22 mouse cellular contexts compared by ENCODE assay signal in genomic region chr6:31274236-31274635, GRCm38 (mm10).
DNase-seq lines count a peak whose midpoint lies in the region; TF ChIP-seq lines count a peak whose summit lies in the region.
"Had no signal": no experiment of that assay in that cellular context is flagged by ENCODE, and none has a peak within 500 bp of the region (broad histone marks: within the 10 kb centered on the region; RNA-seq: fewer than 3 reads in every experiment).

No protein-coding gene starts in this region.

- no peak overlapping the region for H3K27ac ChIP-seq in kidney, adult 2 months (ENCODE audit: insufficient read depth, low read depth, low read length)
- no peak overlapping the region for H3K27ac ChIP-seq in ES-E14 (ENCODE audit: insufficient read depth, low read depth, low read length, poor library complexity, severe bottlenecking)
- H3K27ac ChIP-seq: embryonic facial prominence, embryonic 12.5 days; hindbrain, embryonic 15.5 days; limb, embryonic 15.5 days; liver, embryonic 15.5 days had no signal

- no peaks in the 10 kb centered on the region for H3K27me3 ChIP-seq in kidney, adult 2 months (replicated peaks; ENCODE audit: control insufficient read depth, insufficient read depth, low read length)
- H3K27me3 ChIP-seq: embryonic facial prominence, embryonic 12.5 days; hindbrain, embryonic 15.5 days; limb, embryonic 15.5 days; Patski had no signal

- H3K9me3 ChIP-seq in ES-E14 (ENCODE audit: control insufficient read depth, insufficient read depth, low read depth, low read length): no peaks in the 10 kb centered on the region
- H3K9me3 ChIP-seq: embryonic facial prominence, embryonic 12.5 days; hindbrain, embryonic 15.5 days; limb, embryonic 15.5 days; liver, embryonic 15.5 days had no signal

- WGBS in kidney, adult 2 months: 36% methylated on average over 11 of the region's 11 CpGs

- TF ChIP-seq POLR2A in kidney, adult 2 months (IDR thresholded peaks at IDR 0.05; ENCODE audit: low read depth, low read length): no peak

- H3K4me3 ChIP-seq in kidney, adult 2 months (ENCODE audit: insufficient read depth, low read depth, low read length): no peak overlapping the region
- no peak overlapping the region for H3K4me3 ChIP-seq in ES-E14 (ENCODE audit: insufficient read depth in 1 of 2, low read depth in 1 of 2, low read length in 2 of 2, poor library complexity in 1 of 2, severe bottlenecking in 1 of 2)
- H3K4me3 ChIP-seq: embryonic facial prominence, embryonic 12.5 days; erythroblast, embryonic 14.5 days; hindbrain, embryonic 15.5 days; limb, embryonic 15.5 days; liver, embryonic 15.5 days had no signal

- peak; percentile 24 for DNase-seq in kidney, postnatal 10 days
- DNase-seq in kidney, adult 2 months: no peak
- DNase-seq in ES-E14 (ENCODE audit: low read depth, low spot score) (peak; percentile 31), ZHBTc4 (ENCODE audit: low read depth, low spot score) (peak; percentile 52)
- peak; percentile 18 for DNase-seq in forelimb bud, embryonic 11.5 days (ENCODE audit: low read depth, low spot score)
- DNase-seq in adrenal gland, postnatal 25 days: no peak
- no peak for DNase-seq in kidney, adult 18-20 months
- DNase-seq: adrenal gland, postnatal 14 days; cerebellum, adult 11 months; cerebellum, postnatal 14 days; gastrocnemius, postnatal 36 days; heart, postnatal 10 days; kidney, postnatal 36 days; retina, postnatal 1 day; right cerebral cortex, postnatal 4 days; thymus, postnatal 14 days had no signal

- H3K36me3 ChIP-seq in kidney, adult 2 months (ENCODE audit: control insufficient read depth, insufficient read depth, low read length): no peaks in the 10 kb centered on the region
- H3K36me3 ChIP-seq in ES-E14 (ENCODE audit: control insufficient read depth, insufficient read depth, low read length, poor library complexity, severe bottlenecking): no peaks in the 10 kb centered on the region
- H3K36me3 ChIP-seq: embryonic facial prominence, embryonic 12.5 days; hindbrain, embryonic 15.5 days; limb, embryonic 15.5 days; liver, embryonic 15.5 days had no signal

- no peak for TF ChIP-seq CTCF in kidney, adult 2 months (conservative IDR thresholded peaks at IDR 0.05; ENCODE audit: insufficient read depth, insufficient read length, low read depth, low read length)

- H3K9ac ChIP-seq in ES-E14 (ENCODE audit: insufficient read depth, low read depth, low read length, poor library complexity, severe bottlenecking): no peak overlapping the region
- H3K9ac ChIP-seq: embryonic facial prominence, embryonic 12.5 days; hindbrain, embryonic 15.5 days; limb, embryonic 15.5 days; liver, embryonic 15.5 days had no signal

- in situ Hi-C loops in ES-E14 (cut with MboI; ENCODE audit: low sequenced_read_pairs in 2 of 2, unreplicated experiment in 2 of 2): no loop called here

- H3K4me1 ChIP-seq in kidney, adult 2 months (ENCODE audit: control insufficient read depth, insufficient read depth, low read length): peaks cover 4% of the 10 kb centered on the region; the same call in 1 of the 2 replicates
- H3K4me1 ChIP-seq in ES-E14 (ENCODE audit: control insufficient read depth in 2 of 2, insufficient read depth in 2 of 2, low read length in 2 of 2, poor library complexity in 1 of 2): no peaks in the 10 kb centered on the region
- H3K4me1 ChIP-seq: embryonic facial prominence, embryonic 12.5 days; hindbrain, embryonic 15.5 days; limb, embryonic 15.5 days; liver, embryonic 15.5 days had no signal

TF ChIP-seq in ES-E14, 5 proteins besides CTCF, POLR2A, EP300 and RAD21:
- no peak for TF ChIP-seq CHD2 (IDR thresholded peaks at IDR 0.05; ENCODE audit: low read depth, low read length)

Comparison
In these comparisons a context has a peak if more than half of its experiments do, and no peak if none do; other contexts are left out.
1. DNase-seq: peak in kidney, postnatal 10 days (single experiment), ES-E14 (single experiment), ZHBTc4 (single experiment) and forelimb bud, embryonic 11.5 days (single experiment); none in kidney, adult 2 months (single experiment), adrenal gland, postnatal 25 days (single experiment) and kidney, adult 18-20 months (single experiment).